Mouse (Mus musculus) splenic B cell, adult 2 months (primary cell): ENCODE results near the gene Tmem91.

Source experiments
- DNase-seq: peaks from one replicate; pipeline ENCODE4 v3.0.0-alpha.2; 2011; ENCODE audit warnings: low read depth, low spot score
- H3K27me3 ChIP-seq: 2 replicates; pipeline ENCODE4 v1.6.1; 2012; ENCODE audit warnings: mild to moderate bottlenecking, low read length, moderate library complexity, mixed read lengths; ENCODE audit not compliant: control insufficient read depth, poor library complexity, insufficient read depth, severe bottlenecking
- H3K36me3 ChIP-seq: 2 replicates; pipeline ENCODE4 v1.6.1; 2012; ENCODE audit warnings: mild to moderate bottlenecking, low read length, moderate library complexity, mixed read lengths; ENCODE audit not compliant: control insufficient read depth, poor library complexity, insufficient read depth, severe bottlenecking

Gene Tmem91

DNA sequence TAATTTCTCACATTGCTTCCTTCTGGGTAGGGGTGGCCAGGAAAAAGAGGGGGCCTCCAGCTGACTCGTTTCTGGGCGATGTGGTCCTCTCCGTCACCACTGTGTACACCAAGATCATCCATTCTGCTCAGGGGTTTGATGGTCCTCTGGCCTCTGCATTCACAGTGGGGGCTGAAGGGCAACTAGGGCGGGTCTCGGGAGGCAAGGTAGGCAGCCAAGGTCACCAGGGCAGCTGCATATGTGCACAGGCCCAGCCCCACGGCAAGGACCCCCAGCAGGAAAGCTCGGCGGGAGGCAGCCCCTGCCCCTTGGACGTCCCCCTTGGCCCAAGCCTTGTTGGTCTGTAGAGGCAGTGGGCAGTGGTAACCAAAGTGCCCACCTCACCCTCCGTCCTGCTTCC lies 5.8 kb downstream of the Tmem91 start:
- no peak for DNase-seq
- Histone ChIP-seq H3K27me3 (no peaks in the 10 kb centered on the region), H3K36me3 (peaks cover 4% of the 10 kb centered on the region)

DNA sequence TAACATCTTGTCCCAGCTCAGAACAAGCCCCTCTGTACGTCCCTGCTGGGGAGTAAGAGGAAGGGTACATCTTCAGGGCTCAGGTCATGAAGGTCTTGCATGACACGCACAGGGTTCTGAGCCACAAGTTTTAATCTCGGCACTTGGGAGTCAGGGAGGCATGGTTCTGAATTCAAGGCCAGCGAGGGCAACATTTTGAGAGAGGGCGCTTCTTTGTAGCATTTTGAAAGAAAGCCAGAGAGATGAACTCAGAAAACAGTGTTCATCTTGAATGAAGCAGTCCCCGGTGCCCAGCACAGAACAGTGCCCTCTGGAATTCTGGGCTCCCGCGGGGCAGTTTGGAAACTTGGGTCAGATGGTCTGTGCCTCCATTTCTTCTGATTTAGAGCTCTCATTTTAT lies 8.6 kb downstream of the Tmem91 start:
- DNase-seq = no peak
- Histone ChIP-seq H3K27me3 (no peaks in the 10 kb centered on the region), H3K36me3 (peaks cover 6% of the 10 kb centered on the region)

DNA sequence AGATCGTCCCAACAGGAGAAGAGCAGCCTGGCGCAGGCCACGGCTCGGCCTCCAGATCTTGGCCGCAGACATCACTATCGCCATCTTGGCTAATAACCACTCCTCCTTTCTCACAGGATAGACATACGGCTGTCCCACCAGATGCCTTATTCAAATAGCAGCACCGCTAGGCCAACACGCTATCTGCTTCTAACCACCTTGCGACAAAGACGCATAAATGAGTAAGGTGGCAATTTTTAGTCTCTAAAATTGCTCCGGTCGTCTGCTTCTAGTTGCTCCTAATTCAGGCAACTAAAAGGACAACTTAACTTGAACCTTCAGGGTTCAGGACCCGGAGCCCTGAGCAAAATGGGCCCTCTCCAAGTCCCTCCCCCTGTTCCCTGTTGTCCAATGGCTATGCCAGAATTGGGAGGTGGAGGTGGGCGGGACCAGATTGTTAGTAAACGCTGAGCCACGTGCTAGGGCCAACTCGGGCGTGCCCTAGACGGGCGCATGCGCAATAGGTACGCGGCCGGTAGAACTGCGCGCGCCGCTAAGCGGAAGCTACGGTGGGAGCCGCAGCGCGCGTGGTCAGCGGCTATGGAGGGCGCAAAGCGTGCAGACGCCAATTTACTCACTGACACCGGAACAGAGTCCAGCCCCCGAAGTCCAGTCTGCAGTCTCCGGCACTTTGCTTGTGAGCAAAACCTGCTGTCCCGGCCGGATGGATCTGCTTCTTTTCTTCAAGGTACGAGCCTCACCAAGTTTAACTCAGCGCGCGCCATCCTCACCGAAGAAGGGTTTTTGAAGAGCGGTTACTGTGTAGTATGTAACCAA lies 16.1 kb downstream of the Tmem91 start, which contains the start of the genes Bckdha and Exosc5:
Gene Bckdha, minus strand, starts transcription at position 325 of the 816 bp plus-strand sequence.
Gene Exosc5, plus strand, starts transcription at position 508 of the 816 bp plus-strand sequence.
- peaks cover 2% of the 10 kb centered on the region; the same call in 1 of the 2 replicates for H3K36me3 ChIP-seq
- H3K27me3 ChIP-seq = no peaks in the 10 kb centered on the region
- peak; percentile 100 for DNase-seq

DNA sequence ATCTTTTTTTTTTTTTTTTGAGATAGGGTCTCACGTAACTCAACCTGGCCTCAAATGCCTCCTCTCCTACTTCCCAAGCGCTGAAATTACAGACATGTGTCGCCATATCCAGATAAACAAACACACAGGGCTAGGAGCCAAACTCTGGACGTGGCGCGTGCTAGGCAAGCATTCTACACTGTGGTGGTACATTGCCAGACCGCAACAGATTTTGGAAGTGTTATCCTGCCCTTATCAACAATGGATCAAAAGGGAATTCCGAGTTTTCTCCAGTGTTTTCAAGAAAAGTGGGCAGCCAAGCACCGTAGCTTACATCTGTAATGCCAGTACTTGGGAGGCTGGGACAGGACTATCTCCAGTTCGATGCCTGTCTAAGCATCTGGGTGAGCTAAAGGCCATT lies 17.2 kb downstream of the Tmem91 start:
- Histone ChIP-seq H3K27me3 (no peaks in the 10 kb centered on the region), H3K36me3 (peaks cover 2% of the 10 kb centered on the region; the same call in 1 of the 2 replicates)
- no peak for DNase-seq

GRCm38 (mm10) chr7:25655601-25656428 lies 19.2 kb downstream of the Tmem91 start:
- no peak for DNase-seq
- H3K27me3 ChIP-seq = no peaks in the 10 kb centered on the region

DNA sequence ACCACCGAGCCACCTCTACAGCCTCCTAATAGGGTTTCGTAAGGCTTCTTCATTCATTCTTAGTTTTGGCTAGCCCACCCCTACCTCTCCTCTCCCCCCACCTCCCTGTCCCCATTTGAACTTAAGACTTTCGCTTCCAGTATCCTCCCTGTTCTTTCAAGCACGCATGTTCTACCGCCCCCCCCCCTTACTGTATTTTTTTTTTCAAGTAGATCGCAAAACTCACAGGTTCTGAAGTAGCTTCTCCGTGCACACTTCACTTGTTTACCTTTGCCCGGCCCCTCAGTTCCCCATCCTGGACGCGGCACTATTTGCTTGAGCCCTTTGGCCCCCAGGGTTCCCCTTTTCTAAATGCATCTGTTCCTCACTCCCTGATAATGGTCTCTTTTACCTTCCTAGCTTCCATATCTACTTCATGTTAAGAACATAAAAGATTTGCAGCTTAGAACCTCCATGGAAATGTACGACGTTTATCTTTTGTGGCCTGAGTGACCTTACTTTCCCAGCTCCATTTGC lies 22.7 kb downstream of the Tmem91 start:
- peak; percentile 58 for DNase-seq
- Histone ChIP-seq H3K27me3 (no peaks in the 10 kb centered on the region), H3K36me3 (no peaks in the 10 kb centered on the region; the same call in 1 of the 2 replicates)

More at GRCm38 (mm10) chr7:25655601-25656428, 19.2 kb downstream of the Tmem91 start:
- H3K36me3 ChIP-seq = no peaks in the 10 kb centered on the region; the same call in 1 of the 2 replicates

- Histone ChIP-seq H3K27me3 (no peaks in the 10 kb centered on the region), H3K36me3 (no peaks in the 10 kb centered on the region; the same call in 1 of the 2 replicates)
- DNase-seq = peak; percentile 88
Measured at GRCm38 (mm10) chr7:25651281-25651680, 23.7 kb downstream of the Tmem91 start.

GRCm38 (mm10) chr7:25649839-25650238 lies 25.1 kb downstream of the Tmem91 start:
- no peaks in the 10 kb centered on the region; the same call in 1 of the 2 replicates for H3K36me3 ChIP-seq
- no peaks in the 10 kb centered on the region for H3K27me3 ChIP-seq
- no peak for DNase-seq

- DNase-seq = peak; percentile 84
- H3K36me3 ChIP-seq = no peaks in the 10 kb centered on the region
Measured at GRCm38 (mm10) chr7:25647574-25648123, 27.3 kb downstream of the Tmem91 start.

DNA sequence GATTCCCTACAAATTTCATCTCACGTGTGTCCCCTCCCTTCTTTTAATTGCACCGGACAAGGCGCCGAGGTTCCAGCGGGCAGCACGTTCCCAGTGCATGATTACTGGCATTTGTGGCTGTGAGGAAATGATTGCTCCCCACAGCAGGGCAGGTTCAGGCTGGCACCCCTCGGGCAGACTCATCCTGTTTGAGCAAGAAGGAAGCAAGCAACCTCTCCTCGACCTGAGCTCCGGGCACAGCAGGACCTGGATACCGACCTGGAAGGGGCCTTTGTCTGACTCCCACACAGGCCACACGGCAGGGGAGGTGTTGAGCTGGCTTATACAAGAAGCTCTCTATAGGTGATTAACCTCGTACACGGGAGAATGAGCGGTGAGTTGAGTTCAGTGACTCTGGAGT lies 29.9 kb downstream of the Tmem91 start:
- Histone ChIP-seq H3K36me3 (no peaks in the 10 kb centered on the region; the same call in 1 of the 2 replicates), H3K27me3 (no peaks in the 10 kb centered on the region)
- no peak for DNase-seq

More at GRCm38 (mm10) chr7:25647574-25648123, 27.3 kb downstream of the Tmem91 start:
- no peaks in the 10 kb centered on the region for H3K27me3 ChIP-seq

GRCm38 (mm10) chr7:25644631-25645030 lies 30.3 kb downstream of the Tmem91 start:
- no peak for DNase-seq
- H3K27me3 ChIP-seq = no peaks in the 10 kb centered on the region
- no peaks in the 10 kb centered on the region; the same call in 1 of the 2 replicates for H3K36me3 ChIP-seq

- DNase-seq = no peak
- Histone ChIP-seq H3K27me3 (no peaks in the 10 kb centered on the region), H3K36me3 (no peaks in the 10 kb centered on the region; the same call in none of the 2 replicates)
Measured at GRCm38 (mm10) chr7:25644136-25644535, 30.8 kb downstream of the Tmem91 start.

DNA sequence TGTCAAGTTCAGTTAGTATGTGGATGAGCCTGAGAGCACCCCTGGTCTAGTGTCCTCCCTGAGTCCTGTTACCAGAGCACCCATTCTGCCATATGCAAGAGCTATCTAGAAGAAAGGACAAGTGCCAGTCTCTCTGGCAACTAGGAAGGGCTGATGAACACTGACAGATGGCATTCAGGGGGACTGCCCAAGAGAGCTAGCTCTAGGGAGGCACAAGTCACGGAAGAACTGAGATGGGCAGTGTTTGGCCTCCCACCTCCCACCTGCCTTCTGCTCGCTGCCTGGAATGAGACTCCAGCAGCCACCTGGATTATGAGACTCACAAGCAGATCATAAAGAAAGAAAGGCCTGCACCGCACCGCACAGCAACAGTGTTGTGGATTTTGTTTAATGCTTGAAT lies 35.2 kb downstream of the Tmem91 start:
- no peaks in the 10 kb centered on the region for H3K27me3 ChIP-seq
- peaks cover 2% of the 10 kb centered on the region for H3K36me3 ChIP-seq
- DNase-seq = no peak

- DNase-seq = no peak
- peaks cover 2% of the 10 kb centered on the region for H3K36me3 ChIP-seq
- no peaks in the 10 kb centered on the region for H3K27me3 ChIP-seq
Measured at GRCm38 (mm10) chr7:25637099-25637498, 37.9 kb downstream of the Tmem91 start.
